Mouse (Mus musculus) E14TG2a.4 (cell line): ENCODE measurements around the gene Arx.

Experiments used
- CTCF ChIP-seq: conservative IDR thresholded peaks from 2 replicates; pipeline ENCODE4 v1.5.1; 2014; ENCODE audit warnings: low read length
- NANOG ChIP-seq: IDR thresholded peaks from 2 replicates; pipeline ENCODE4 v1.6.1; 2014; ENCODE audit warnings: borderline replicate concordance, low read length, mixed read lengths

DNA sequence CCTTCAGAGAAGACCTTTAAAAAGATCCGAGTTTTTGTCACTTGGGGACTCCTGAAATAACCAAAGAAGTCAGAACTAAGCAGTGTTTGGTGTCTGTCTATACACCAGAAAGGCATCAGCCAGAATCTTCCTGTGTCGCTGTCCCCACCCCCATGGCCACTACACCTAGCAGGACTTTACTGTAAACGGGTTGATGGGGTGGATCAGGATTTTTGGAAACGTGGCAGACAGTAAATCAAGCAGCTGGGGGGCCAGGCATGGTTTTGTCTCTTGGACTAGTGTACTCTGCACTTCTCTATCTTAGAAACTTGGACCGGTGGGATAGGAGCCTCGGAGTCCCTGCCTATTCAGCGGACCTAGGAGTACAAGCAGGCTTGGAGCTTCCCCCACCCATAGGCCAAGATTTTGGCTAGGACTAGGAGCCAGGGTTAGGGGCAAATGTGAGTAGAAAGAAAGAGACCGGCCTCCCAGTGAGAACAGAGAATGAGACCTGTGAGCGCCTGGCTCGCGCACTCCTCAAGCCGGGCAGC is 3.7 kb downstream of the Arx start:
- no peak for TF ChIP-seq CTCF
- no peak for TF ChIP-seq NANOG
